Mouse (Mus musculus) E14TG2a.4 (cell line): ENCODE results near the gene Slx1b.

Experiments used
- CTCF ChIP-seq: conservative IDR thresholded peaks from 2 replicates; pipeline ENCODE4 v1.5.1; 2014; ENCODE audit warnings: low read length
- NANOG ChIP-seq: IDR thresholded peaks from 2 replicates; pipeline ENCODE4 v1.6.1; 2014; ENCODE audit warnings: borderline replicate concordance, low read length, mixed read lengths

DNA sequence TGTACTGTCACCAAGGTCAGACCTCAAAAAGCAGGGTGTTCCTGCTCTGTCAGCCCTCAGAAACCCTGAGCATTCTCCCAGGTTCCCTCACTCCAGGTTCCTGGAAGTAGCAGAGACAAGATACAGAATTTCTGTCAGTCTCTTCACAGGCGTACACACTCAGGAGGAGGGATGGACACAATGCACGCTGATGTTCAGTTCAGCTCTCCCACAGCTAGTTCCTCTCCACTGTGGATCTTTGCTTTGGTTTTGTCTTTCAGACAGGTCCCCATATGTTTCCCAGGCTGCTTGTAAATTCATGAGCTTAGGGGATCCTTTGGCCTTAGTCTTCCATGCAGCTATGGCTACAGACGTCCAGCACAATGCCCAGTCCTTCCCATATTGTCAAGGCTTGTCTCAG lies 1.3 kb upstream of the Slx1b start:
- no peak for TF ChIP-seq CTCF
- no peak for TF ChIP-seq NANOG
